Mouse (Mus musculus) right cerebral cortex, postnatal 10 days (tissue): ENCODE data around the gene Gchfr.

Source experiments
- DNase-seq, 2 experiments: peaks; one replicate each; pipeline ENCODE4 v3.0.0; 2021; ENCODE audit warnings: low spot score in 2 of 2

Gene Gchfr

DNA sequence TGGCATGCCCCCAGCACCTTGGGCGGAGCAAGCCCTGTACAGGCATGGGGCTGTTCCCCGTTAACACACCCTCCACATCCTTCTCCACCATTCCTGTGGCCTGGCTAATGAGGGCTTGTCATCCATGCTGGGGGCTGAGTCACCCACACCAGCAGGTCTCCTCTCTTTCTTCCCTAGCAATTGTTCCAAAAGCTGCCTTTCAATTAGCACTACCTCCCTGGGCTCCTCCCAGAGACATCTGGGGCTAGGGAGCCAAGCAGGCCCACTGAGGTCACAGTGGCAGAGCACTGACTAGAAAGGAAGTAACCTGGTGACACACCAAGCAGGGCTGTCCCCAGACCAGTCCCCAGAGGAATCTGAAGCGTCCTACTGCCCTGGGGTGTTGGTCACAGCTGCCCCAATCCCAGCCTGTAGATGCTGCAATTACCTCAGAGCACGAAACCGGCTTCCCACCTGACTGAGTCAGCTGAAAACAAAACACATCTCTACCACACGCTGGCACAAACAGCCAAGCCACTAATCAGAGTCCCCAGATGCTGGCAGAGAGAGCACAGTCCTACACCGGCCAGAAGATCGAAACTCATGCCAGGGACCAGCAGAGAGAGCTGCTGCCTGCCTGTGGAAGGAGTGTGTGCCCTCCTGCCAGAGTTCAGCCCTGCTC, 6.5 kb downstream of the Gchfr start, which contains the start of gene Gm14137:
TSS of gene Gm14137 (plus strand) at position 519 of the 661 bp plus-strand sequence.
- no peak for DNase-seq

GRCm38 (mm10) chr2:119174866-119175265, 7.3 kb downstream of the Gchfr start:
- no peak for DNase-seq

GRCm38 (mm10) chr2:119175614-119176013, 8.0 kb downstream of the Gchfr start:
- DNase-seq: no peak

- DNase-seq: no peak
Measured at GRCm38 (mm10) chr2:119176761-119177160, 9.2 kb downstream of the Gchfr start.

DNA sequence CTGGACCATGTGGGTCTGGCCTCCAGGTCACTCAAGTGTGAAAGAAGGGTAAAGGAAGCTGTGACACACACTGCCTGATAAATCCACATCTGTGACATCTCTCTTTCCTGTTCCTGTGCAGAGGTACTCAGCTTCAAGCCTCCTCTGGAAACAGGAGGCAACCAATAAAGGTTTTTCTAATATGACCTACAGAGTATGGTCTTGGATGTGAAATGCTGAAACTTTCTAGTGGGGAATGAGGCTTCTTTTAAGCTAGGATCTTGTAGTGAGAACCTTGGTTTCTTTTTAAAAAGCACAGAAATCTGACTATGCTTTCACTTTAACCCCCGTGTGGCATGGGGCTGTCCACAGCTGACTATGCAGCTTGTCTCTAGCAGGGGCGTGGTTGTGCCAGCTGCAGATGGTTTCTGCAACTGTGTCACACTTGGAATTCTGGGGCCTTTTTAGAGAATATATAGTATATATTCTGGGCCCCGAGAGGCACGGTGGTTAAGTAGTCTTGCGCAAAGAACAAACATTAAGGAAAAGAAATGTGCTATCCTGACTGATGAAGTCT, 9.9 kb downstream of the Gchfr start:
- DNase-seq: no peak

GRCm38 (mm10) chr2:119182914-119183313, 15.3 kb downstream of the Gchfr start:
- no peak for DNase-seq

DNA sequence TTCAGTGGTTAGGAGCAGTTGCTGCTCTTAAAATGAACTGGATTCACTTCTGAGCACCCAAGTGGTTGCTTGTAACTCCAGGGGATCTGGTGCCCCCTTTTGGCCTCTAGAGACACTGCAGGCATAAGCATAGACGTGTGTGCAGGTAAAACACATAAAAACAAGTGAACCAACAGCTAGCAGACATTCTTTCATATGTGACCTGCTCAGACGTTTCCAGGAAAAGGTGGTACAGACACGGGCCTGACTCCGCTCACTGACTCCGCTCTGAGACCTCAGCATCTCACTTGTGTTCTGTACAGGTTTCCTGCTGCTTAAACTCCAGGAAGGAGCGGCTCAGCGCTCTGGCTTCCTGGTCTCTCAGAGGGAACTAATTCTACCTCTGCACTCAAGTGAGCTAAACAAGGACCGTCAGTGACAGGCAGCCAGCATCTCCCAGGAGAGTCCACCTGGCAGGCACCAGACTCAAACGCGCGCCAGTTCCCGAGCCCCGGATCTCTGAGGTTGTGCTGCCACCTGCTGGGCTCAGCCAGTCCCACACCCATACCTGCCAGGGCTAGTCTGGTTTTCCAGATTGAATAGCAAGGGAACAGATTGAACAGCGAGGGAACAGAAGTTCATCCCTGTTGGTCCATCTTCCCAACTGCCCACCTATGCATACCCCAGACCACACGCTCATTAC, 21.6 kb downstream of the Gchfr start:
- peak; percentile 77 to 85 for DNase-seq

- DNase-seq: no peak
Measured at GRCm38 (mm10) chr2:119190969-119191368, 23.4 kb downstream of the Gchfr start.

GRCm38 (mm10) chr2:119194140-119194539, 26.6 kb downstream of the Gchfr start:
- no peak for DNase-seq

- DNase-seq: no peak
Measured at GRCm38 (mm10) chr2:119196316-119197108, 28.9 kb downstream of the Gchfr start.

- DNase-seq: no peak
Measured at GRCm38 (mm10) chr2:119197493-119197892, 29.9 kb downstream of the Gchfr start.

- DNase-seq: no peak
Measured at GRCm38 (mm10) chr2:119198049-119198448, 30.5 kb downstream of the Gchfr start.

DNA sequence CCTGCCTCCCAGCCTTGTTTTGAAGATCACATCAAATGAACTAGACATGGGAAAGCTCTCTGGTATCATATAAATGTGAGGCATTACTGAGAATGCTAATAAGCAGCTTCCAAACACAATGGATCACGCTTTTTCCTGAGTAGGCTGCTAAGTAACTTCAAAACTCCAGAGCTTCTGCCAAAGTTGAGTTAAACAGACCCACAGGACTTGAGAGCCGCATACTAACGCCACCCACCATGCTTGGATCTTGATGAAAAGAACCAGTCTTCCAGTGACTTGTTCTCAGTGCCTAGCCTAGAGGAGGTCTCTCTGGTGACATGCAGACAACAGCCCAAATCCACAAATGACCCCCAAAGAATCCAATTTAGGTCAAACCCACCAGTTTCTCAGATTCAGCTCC, 31.4 kb downstream of the Gchfr start:
- DNase-seq: no peak

DNA sequence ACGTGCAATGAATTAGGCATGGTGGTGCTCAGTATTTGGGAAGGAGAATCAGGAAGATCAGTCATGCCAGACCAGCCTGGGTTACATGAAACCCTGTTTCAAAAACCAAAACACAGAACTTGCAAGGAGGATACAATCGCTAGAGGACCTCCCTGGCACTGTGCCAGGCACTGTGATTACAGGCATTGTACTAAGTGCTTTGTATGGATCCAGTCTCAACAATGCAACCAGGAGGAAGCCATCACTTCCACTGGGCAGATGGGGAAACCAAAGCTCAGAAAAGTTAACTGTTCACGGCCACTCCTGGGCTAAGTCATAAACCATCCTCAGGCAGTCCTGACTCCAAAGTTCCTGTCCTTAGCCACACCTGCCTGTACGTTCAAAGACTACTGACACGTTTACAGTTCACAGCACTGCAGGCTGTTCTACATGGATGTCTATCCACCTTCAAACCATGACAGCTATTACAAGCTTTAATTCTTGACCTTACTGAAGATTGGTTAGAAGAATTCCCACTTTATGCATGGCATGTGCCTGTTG, 35.4 kb downstream of the Gchfr start:
- peak in 1 of 2 experiments; percentile 45 for DNase-seq

- DNase-seq: no peak
Measured at GRCm38 (mm10) chr2:119203871-119204460, 36.4 kb downstream of the Gchfr start.

- no peak for DNase-seq
Measured at GRCm38 (mm10) chr2:119207961-119208343, 40.4 kb downstream of the Gchfr start.

GRCm38 (mm10) chr2:119208344-119209175, 41.0 kb downstream of the Gchfr start, which contains the start of the genes Zfyve19 and Dnajc17:
Zfyve19 (plus strand) TSS chr2:119208617.
Dnajc17 (minus strand) TSS chr2:119208795.
- DNase-seq: peak; percentile 99

GRCm38 (mm10) chr2:119209176-119209507, 41.6 kb downstream of the Gchfr start:
- no peak for DNase-seq
